Mouse (Mus musculus): ENCODE results near the gene Ranbp3l.

GRCm38 (mm10) chr15:9111648-9112047, 143.9 kb downstream of the Ranbp3l start:
- TF ChIP-seq CTCF (IDR thresholded peaks at IDR 0.05; ENCODE audit: low read depth) (no peak), EP300 (IDR thresholded peaks at IDR 0.05; ENCODE audit: low read depth) (no peak)

Data from heart, postnatal 0 days (tissue).